Mouse (Mus musculus) midbrain, embryonic 15.5 days (tissue): ENCODE measurements at regions not wholly inside any gene's neighbourhood (a gene's known extent, or its start where the extent isn't known, plus 50 kb on each side); places are given as distances from the start of the nearest gene placed in this dataset.

Experiments
- ATAC-seq: fragments of 200-750 bp; cut with Nextera tagmentation; replicated peaks from 2 replicates; pipeline ENCODE4 v1.8.0; 2017; ENCODE audit warnings: moderate TSS enrichment
- H3K27ac ChIP-seq: fragments of 300-500 bp; sonication (generic); 2 replicates; pipeline ENCODE4 v1.5.1; 2015; ENCODE audit warnings: mild to moderate bottlenecking, inconsistent platforms
- H3K27me3 ChIP-seq: fragments of 300-500 bp; sonication (generic); replicated peaks from 2 replicates; pipeline ENCODE4 v1.6.1; 2015; ENCODE audit warnings: inconsistent platforms
- H3K36me3 ChIP-seq: fragments of 300-500 bp; sonication (generic); replicated peaks from 2 replicates; pipeline ENCODE4 v1.6.1; 2015; ENCODE audit warnings: inconsistent platforms
- H3K4me1 ChIP-seq: fragments of 300-500 bp; sonication (generic); 2 replicates; pipeline ENCODE4 v1.6.1; 2015; ENCODE audit warnings: inconsistent platforms
- H3K4me2 ChIP-seq: fragments of 300-500 bp; sonication (generic); 2 replicates; pipeline ENCODE4 v1.6.1; 2015; ENCODE audit warnings: inconsistent platforms, mild to moderate bottlenecking, moderate library complexity
- H3K4me3 ChIP-seq: fragments of 300-500 bp; sonication (generic); 2 replicates; pipeline ENCODE4 v1.5.1; 2015; ENCODE audit warnings: mild to moderate bottlenecking, inconsistent platforms
- H3K9ac ChIP-seq: fragments of 300-500 bp; sonication (generic); 2 replicates; pipeline ENCODE4 v1.6.1; 2015; ENCODE audit warnings: mild to moderate bottlenecking, inconsistent platforms
- H3K9me3 ChIP-seq: fragments of 300-500 bp; sonication (generic); 2 replicates; pipeline ENCODE4 v1.6.1; 2016; ENCODE audit warnings: inconsistent platforms
- WGBS: fragments of 180-500 bp; shearing (Covaris S2); methylation state at CpG from one replicate; pipeline ENCODE4 v1.1.7; 2015; ENCODE audit warnings: mixed read lengths; 5-methylcytosine and 5-hydroxymethylcytosine counted together

GRCm38 (mm10) chr16:80196302-80196701 lies 1004.2 kb upstream of the Ncam2 start:
- Histone ChIP-seq H3K4me1 (no peaks in the 10 kb centered on the region), H3K36me3 (no peaks in the 10 kb centered on the region), H3K9me3 (no peaks in the 10 kb centered on the region), H3K9ac (no peak overlapping the region), H3K27ac (no peak overlapping the region), H3K4me3 (no peak overlapping the region), H3K4me2 (no peak overlapping the region), H3K27me3 (no peaks in the 10 kb centered on the region)
- WGBS = 83% methylated on average over 4 of the region's 4 CpGs
- no peak for ATAC-seq

- Histone ChIP-seq H3K4me1 (no peaks in the 10 kb centered on the region), H3K4me2 (no peak overlapping the region), H3K36me3 (no peaks in the 10 kb centered on the region), H3K9me3 (no peaks in the 10 kb centered on the region), H3K27me3 (no peaks in the 10 kb centered on the region), H3K27ac (no peak overlapping the region), H3K9ac (no peak overlapping the region), H3K4me3 (no peak overlapping the region)
- ATAC-seq = no peak
- 89% methylated on average over 3 of the region's 3 CpGs for WGBS
Observed at GRCm38 (mm10) chr16:80202811-80203210, 997.7 kb upstream of the Ncam2 start.

GRCm38 (mm10) chr16:80212769-80213168 lies 987.7 kb upstream of the Ncam2 start:
- Histone ChIP-seq H3K27me3 (no peaks in the 10 kb centered on the region), H3K4me3 (no peak overlapping the region), H3K4me1 (no peaks in the 10 kb centered on the region), H3K36me3 (no peaks in the 10 kb centered on the region), H3K9me3 (no peaks in the 10 kb centered on the region), H3K9ac (no peak overlapping the region), H3K4me2 (no peak overlapping the region), H3K27ac (no peak overlapping the region)
- ATAC-seq = no peak

- Histone ChIP-seq H3K4me3 (no peak overlapping the region), H3K9me3 (no peaks in the 10 kb centered on the region), H3K27ac (no peak overlapping the region), H3K4me2 (no peak overlapping the region), H3K4me1 (no peaks in the 10 kb centered on the region), H3K36me3 (no peaks in the 10 kb centered on the region), H3K27me3 (no peaks in the 10 kb centered on the region), H3K9ac (no peak overlapping the region)
- no peak for ATAC-seq
Observed at GRCm38 (mm10) chr16:80255441-80255840, 945.1 kb upstream of the Ncam2 start.

GRCm38 (mm10) chr16:80266151-80266617 lies 934.3 kb upstream of the Ncam2 start:
- H3K9ac ChIP-seq = no peak overlapping the region
- no peaks in the 10 kb centered on the region for H3K36me3 ChIP-seq
- H3K27me3 ChIP-seq = no peaks in the 10 kb centered on the region
- H3K4me1 ChIP-seq = no peaks in the 10 kb centered on the region
- peak; percentile 84 for ATAC-seq
- no peaks in the 10 kb centered on the region for H3K9me3 ChIP-seq
- H3K4me3 ChIP-seq = no peak overlapping the region
- WGBS = 29% methylated on average over 5 of the region's 5 CpGs
- H3K4me2 ChIP-seq = no peak overlapping the region
- H3K27ac ChIP-seq = no peak overlapping the region

- Histone ChIP-seq H3K27ac (no peak overlapping the region), H3K36me3 (no peaks in the 10 kb centered on the region), H3K27me3 (no peaks in the 10 kb centered on the region), H3K4me3 (no peak overlapping the region), H3K4me1 (no peaks in the 10 kb centered on the region), H3K9me3 (no peaks in the 10 kb centered on the region), H3K9ac (no peak overlapping the region), H3K4me2 (no peak overlapping the region)
- WGBS = 62% methylated on average over 5 of the region's 5 CpGs
- no peak; the same call in 1 of the 2 replicates for ATAC-seq
Observed at GRCm38 (mm10) chr16:80272291-80273123, 928.0 kb upstream of the Ncam2 start.
